Mouse (Mus musculus): Measurements from ENCODE around the gene Nmnat2.

DNA sequence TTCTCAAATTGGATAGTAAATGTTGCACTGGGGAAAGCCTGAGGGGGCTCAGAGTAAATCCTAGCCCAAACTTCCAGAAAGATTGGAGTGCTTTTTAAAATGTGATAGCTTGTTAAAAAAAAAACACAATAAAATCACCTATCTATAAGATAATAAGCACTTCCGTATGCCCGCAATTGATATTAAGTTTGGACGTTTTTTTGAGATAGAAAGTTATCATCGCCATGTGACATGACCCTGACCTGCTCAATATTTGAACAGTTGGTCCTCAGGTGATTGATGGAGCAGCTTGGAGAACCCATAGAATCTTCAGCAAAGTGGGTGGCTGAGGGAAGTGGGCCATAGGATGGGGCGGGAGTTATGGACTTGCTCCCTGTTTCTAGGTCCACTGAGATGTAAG, 52.5 kb downstream of the Nmnat2 start:
- TF ChIP-seq GATA1 (IDR thresholded peaks at IDR 0.05; ENCODE audit: borderline replicate concordance, low read length) (no peak), FLI1 (IDR thresholded peaks at IDR 0.05; ENCODE audit: low read length) (no peak)

All from megakaryocyte, embryonic 14.5 days (primary cell).